Mouse (Mus musculus) heart, embryonic 14.5 days (tissue): Measurements from ENCODE around the gene Prox1. TPM values are rescaled to one million over a fixed set of nuclear protein-coding genes. Genes with fewer than 3 reads are reported as not detected.

Experiments
- ATAC-seq: fragments of 200-750 bp; cut with Nextera tagmentation; 2 replicates; pipeline ENCODE4 v1.8.0; 2017; ENCODE audit warnings: low read depth, moderate TSS enrichment; ENCODE audit not compliant: insufficient number of reproducible peaks, insufficient read depth, low FRiP score
- H3K27ac ChIP-seq, 2 experiments: fragments of 200-500 bp in 1 of 2; fragments of 300-500 bp in 1 of 2; sonication (generic) in 1 of 2; replicated peaks in 1 of 2; 2 replicates each; pipeline ENCODE4 v1.5.1; 2012 to 2014; ENCODE audit warnings: low read depth in 2 of 2, low read length in 2 of 2, control low read depth in 1 of 2, mild to moderate bottlenecking in 1 of 2, mixed read lengths in 1 of 2; ENCODE audit not compliant: control insufficient read depth in 1 of 2, insufficient read depth in 1 of 2
- H3K27me3 ChIP-seq: fragments of 300-500 bp; sonication (generic); 2 replicates; pipeline ENCODE4 v1.6.1; 2014; ENCODE audit warnings: mild to moderate bottlenecking, low read length, control low read depth; ENCODE audit not compliant: control insufficient read depth, insufficient read depth
- H3K36me3 ChIP-seq: fragments of 300-500 bp; sonication (generic); 2 replicates; pipeline ENCODE4 v1.6.1; 2014; ENCODE audit warnings: mild to moderate bottlenecking, control low read depth, low read length, mixed read lengths; ENCODE audit not compliant: control insufficient read depth, insufficient read depth
- H3K4me1 ChIP-seq, 2 experiments: fragments of 200-500 bp in 1 of 2; fragments of 300-500 bp in 1 of 2; sonication (generic) in 1 of 2; 2 replicates each; pipeline ENCODE4 v1.6.1; 2012 to 2014; ENCODE audit warnings: low read length in 2 of 2, control low read depth in 1 of 2, mixed read lengths in 1 of 2; ENCODE audit not compliant: control insufficient read depth in 2 of 2, insufficient read depth in 2 of 2
- H3K4me2 ChIP-seq: fragments of 300-500 bp; sonication (generic); 2 replicates; pipeline ENCODE4 v1.6.1; 2014; ENCODE audit warnings: mild to moderate bottlenecking, low read length
- H3K4me3 ChIP-seq, 2 experiments: fragments of 200-500 bp in 1 of 2; fragments of 300-500 bp in 1 of 2; sonication (generic) in 1 of 2; 2 replicates each; pipeline ENCODE4 v1.5.1; 2012 to 2014; ENCODE audit warnings: low read length in 2 of 2, mild to moderate bottlenecking in 2 of 2, control low read depth in 1 of 2, low read depth in 1 of 2, moderate library complexity in 1 of 2; ENCODE audit not compliant: control insufficient read depth in 1 of 2, insufficient read depth in 1 of 2
- H3K9ac ChIP-seq: fragments of 300-500 bp; sonication (generic); 2 replicates; pipeline ENCODE4 v1.6.1; 2014; ENCODE audit warnings: mild to moderate bottlenecking, low read length
- H3K9me3 ChIP-seq: fragments of 300-500 bp; sonication (generic); 2 replicates; pipeline ENCODE4 v1.6.1; 2016; ENCODE audit warnings: low read length, control low read depth; ENCODE audit not compliant: control insufficient read depth
- WGBS: fragments of 180-500 bp; shearing (Covaris S2); extraction: QIAGEN DNeasy Blood & Tissue Kit; methylation state at CpG from one replicate; pipeline ENCODE4 v1.1.7; 2014; 5-methylcytosine and 5-hydroxymethylcytosine counted together
- polyA plus RNA-seq: library from polyadenylated mRNA; unstranded; fragments of >200 nt; fragmentation: Nextera tagmentation; extraction: Ambion mirVana; gene quantifications from 2 replicates; pipeline ENCODE4 v1.2.1, GENCODE M21; 2014

The Prox1 gene
- polyA plus RNA-seq, 1 experiment from 2014 or later: 21.0 TPM

DNA sequence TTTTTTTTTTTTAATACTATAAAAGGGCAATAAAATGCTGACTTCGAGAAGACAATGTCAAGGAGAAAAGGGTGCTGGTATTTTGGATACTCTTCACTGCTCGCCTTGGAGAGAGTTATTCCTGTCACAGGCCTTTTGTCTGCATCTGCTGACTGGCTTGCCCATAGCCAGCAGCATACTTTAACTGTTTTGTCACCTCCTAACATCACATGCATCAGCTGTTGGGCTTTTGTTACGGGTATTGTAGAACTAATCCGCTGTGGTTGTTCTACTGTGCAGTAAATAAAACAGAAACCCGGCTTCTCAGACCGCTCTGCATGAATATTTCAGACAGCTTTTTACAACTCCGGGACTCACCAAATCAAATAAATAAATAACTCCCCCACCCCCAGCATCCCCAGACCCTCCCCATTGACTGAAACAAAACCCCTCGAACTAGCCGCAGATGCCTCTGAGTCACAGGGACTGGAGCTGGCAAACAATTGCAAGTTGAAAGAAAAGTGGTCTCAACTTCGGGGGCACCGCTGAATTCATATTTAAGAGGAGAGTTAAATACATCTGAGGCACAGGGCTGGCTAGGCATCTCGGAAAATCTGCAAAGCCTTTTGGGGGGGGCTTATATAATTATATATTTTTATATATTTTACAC is 41.7 kb downstream of the Prox1 start:
- 28% methylated on average over 12 of the region's 12 CpGs for WGBS
- Histone ChIP-seq H3K4me3 (no peak overlapping the region), H3K4me1 (peaks cover 39 to 68% of the 10 kb centered on the region in 2 experiments), H3K9ac (peak overlapping the region; percentile 68), H3K36me3 (peaks cover 25% of the 10 kb centered on the region), H3K4me2 (peak overlapping the region; percentile 32; the same call in 1 of the 2 replicates), H3K27ac (peak overlapping the region; percentile 96), H3K9me3 (no peaks in the 10 kb centered on the region), H3K27me3 (no peaks in the 10 kb centered on the region)
- no peak for ATAC-seq

- Histone ChIP-seq H3K36me3 (peaks cover 20% of the 10 kb centered on the region), H3K4me2 (peak overlapping the region; percentile 24), H3K4me3 (no peak overlapping the region), H3K9me3 (no peaks in the 10 kb centered on the region), H3K9ac (peak overlapping the region; percentile 68), H3K27ac (peak overlapping the region; percentile 96), H3K27me3 (no peaks in the 10 kb centered on the region), H3K4me1 (peaks cover 39 to 70% of the 10 kb centered on the region in 2 experiments)
- ATAC-seq: no peak
- WGBS: 30% methylated on average over 5 of the region's 5 CpGs
Measured at GRCm38 (mm10) chr1:190127878-190128277, 42.6 kb downstream of the Prox1 start.

GRCm38 (mm10) chr1:190127163-190127795 is 43.2 kb downstream of the Prox1 start:
- Histone ChIP-seq H3K9ac (peak overlapping the region; percentile 68), H3K27ac (peak overlapping the region; percentile 96), H3K9me3 (no peaks in the 10 kb centered on the region), H3K27me3 (no peaks in the 10 kb centered on the region), H3K36me3 (peaks cover 21% of the 10 kb centered on the region), H3K4me1 (peaks cover 38 to 68% of the 10 kb centered on the region in 2 experiments), H3K4me3 (no peak overlapping the region), H3K4me2 (peak overlapping the region; percentile 24; the same call in 1 of the 2 replicates)
- WGBS: 28% methylated on average over 6 of the region's 6 CpGs
- no peak for ATAC-seq

DNA sequence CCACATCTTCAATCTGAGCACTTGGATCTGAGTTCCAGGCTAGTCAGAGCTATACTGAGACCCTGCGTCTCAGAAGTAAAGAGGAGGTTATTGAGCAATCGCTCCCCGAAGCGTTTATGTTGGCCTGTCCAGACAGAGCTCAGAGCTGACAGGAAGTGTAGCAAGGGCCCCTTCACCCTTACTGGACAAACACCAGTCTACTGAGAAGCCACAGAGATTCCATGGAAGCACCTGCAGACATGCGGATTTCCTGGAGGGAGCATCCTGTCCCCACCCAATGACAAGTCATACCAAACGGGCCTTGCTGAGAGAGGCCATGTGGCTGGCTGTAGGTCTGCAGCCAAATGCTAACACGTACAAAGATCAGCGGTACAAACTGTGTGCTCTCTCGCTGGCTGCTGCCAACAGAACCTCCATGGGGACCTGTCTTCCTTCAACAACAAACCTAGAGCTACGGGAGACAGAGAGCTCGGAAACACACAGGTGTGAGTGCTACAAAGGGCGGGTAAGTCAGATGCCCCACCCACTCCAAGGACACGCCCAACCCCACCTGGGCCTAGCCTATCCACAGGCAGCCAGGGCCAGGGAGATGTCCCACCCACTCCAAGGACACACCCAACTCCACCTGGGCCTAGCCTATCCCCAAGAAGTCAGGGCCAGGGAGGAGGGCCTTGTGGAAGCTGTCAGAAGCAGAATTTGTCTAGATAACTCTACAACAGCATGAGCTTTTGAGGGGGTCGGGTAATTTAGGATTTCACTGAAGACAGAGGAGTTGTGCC is 45.4 kb downstream of the Prox1 start:
- no peak for ATAC-seq

DNA sequence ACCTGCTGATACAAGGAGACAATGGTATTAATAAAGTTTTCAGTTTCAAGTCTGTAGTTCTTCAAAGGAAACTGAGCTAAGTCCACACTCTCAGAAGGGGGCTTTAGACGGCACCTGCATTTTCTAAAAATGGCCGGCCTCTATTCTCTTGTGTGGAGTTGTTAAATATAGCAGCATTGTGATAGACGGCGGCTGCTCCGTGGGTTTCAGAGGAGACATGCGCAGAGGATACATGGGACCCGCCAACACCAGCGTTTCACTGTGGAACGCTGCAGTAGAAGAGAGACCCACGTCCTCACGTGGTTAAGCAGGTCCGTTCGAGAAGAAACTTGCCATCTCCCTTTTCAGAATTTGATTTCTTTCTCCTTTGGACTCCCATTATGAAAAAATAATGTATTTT is 47.1 kb downstream of the Prox1 start:
- Histone ChIP-seq H3K27me3 (no peaks in the 10 kb centered on the region), H3K4me2 (no peak overlapping the region; the same call in 1 of the 2 replicates), H3K9ac (no peak overlapping the region), H3K27ac (peak overlapping the region; percentile 82 to 84), H3K4me3 (no peak overlapping the region), H3K9me3 (no peaks in the 10 kb centered on the region), H3K36me3 (peaks cover 45% of the 10 kb centered on the region), H3K4me1 (peaks cover 28 to 43% of the 10 kb centered on the region in 2 experiments)
- 0 out of 2 replicates have a peak, but pooled peaks have one; percentile 36 for ATAC-seq
- 40% methylated on average over 13 of the region's 13 CpGs for whole genome bisulfite sequencing

More for the DNA sequence above, 45.4 kb downstream of the Prox1 start:
- Histone ChIP-seq H3K36me3 (peaks cover 35% of the 10 kb centered on the region), H3K4me1 (peaks cover 35 to 59% of the 10 kb centered on the region in 2 experiments), H3K27me3 (no peaks in the 10 kb centered on the region), H3K27ac (peak overlapping the region; percentile 24 to 31; a peak in 2 of 4 replicates), H3K9ac (no peak overlapping the region), H3K9me3 (no peaks in the 10 kb centered on the region), H3K4me3 (no peak overlapping the region), H3K4me2 (no peak overlapping the region)
- 72% methylated on average over 14 of the region's 14 CpGs for WGBS

DNA sequence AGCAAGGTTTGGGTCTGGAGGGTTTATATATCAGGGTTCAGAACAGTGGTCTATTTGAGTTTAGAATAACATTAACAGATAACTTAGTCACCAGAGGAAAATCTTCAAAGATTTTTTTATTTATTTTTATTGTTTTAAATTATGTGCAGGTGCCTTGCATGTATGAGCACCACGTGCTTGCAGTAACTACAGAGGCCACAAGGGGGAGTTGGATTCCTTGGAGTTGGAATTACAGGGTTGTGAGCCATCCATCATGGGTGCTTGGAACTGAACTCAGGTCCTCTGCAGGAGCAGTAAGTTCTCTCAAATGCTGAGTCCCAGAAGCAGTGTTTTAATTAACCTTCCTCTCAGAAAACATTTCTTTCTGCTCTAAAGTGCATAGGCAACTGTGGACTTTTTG is 54.5 kb downstream of the Prox1 start:
- 74% methylated on average over 1 of the region's 1 CpGs for WGBS
- peaks cover 27% of the 10 kb centered on the region for H3K36me3 ChIP-seq
- no peaks in the 10 kb centered on the region for H3K27me3 ChIP-seq
- H3K9ac ChIP-seq: no peak overlapping the region
- no peak for ATAC-seq
- no peak overlapping the region for H3K27ac ChIP-seq
- H3K4me1 ChIP-seq: no peaks in the 10 kb centered on the region
- peaks cover 9% of the 10 kb centered on the region for H3K9me3 ChIP-seq
- H3K4me3 ChIP-seq: no peak overlapping the region
- H3K4me2 ChIP-seq: no peak overlapping the region

GRCm38 (mm10) chr1:190111741-190112140 is 58.8 kb downstream of the Prox1 start:
- no peak for ATAC-seq
- WGBS: 67% methylated on average over 6 of the region's 6 CpGs
- Histone ChIP-seq H3K36me3 (0 out of 2 replicates have a peak, but pooled peaks cover 5% of the 10 kb centered on the region), H3K4me3 (no peak overlapping the region), H3K27ac (no peak overlapping the region), H3K9me3 (peaks cover 16% of the 10 kb centered on the region), H3K4me1 (peaks cover 5% of the 10 kb centered on the region in 2 experiments), H3K27me3 (no peaks in the 10 kb centered on the region), H3K4me2 (no peak overlapping the region), H3K9ac (no peak overlapping the region)
